Mouse (Mus musculus): ENCODE data around the gene V1rd19.
"Not testable (repeated sequence)": the region's sequence is repeated elsewhere in the genome, so short reads cannot be mapped to it uniquely, and the experiment has no call there.

Gene V1rd19

DNA sequence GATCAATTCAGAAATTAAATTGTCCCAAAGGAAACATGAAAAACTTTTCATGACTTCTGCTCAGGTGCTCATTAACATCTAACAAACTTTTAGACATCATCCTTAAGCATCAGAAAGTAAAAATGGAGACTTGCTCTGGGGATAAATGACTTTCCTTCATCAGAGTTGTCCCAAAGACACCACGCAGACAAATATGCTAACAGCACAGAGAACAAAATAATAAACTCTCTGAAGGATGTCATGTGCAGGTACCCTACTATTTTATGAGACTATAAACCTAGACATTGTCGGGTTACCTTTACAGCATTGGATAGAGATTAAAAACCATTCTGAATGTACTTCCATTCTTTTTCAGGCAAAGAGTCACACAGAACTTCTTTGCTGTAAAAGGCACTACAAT, at the start of gene V1rd19:
Gene V1rd19, plus strand, starts transcription at position 301 of the 400 bp plus-strand sequence.
- DNase-seq, result no peak

DNA sequence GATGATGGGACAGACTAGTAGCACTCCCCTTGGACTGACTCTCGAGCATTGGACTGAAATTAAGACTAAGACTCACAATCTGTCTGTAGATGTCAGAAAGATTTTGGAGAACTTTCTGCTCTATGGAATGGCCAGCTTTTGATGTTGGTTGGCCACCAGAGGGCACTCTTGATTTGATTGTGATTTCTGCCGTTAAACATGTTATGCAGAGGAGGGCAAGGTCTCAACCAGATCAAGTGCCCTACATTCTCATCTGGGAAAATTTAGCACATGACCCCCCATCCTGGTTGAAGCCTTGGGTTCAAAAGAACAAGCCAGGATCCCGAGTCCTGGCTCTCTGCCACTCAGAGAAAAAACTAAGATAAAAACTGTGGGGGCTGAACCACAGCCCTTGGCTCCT, 33.4 kb upstream of the V1rd19 start:
- not testable (repeated sequence) for DNase-seq

- DNase-seq, result not testable (repeated sequence)
Measured at GRCm38 (mm10) chr7:23974315-23974714, 27.2 kb upstream of the V1rd19 start, which contains the start of gene Vmn1r181. Vmn1r181 (plus strand) TSS chr7:23974615.

DNA sequence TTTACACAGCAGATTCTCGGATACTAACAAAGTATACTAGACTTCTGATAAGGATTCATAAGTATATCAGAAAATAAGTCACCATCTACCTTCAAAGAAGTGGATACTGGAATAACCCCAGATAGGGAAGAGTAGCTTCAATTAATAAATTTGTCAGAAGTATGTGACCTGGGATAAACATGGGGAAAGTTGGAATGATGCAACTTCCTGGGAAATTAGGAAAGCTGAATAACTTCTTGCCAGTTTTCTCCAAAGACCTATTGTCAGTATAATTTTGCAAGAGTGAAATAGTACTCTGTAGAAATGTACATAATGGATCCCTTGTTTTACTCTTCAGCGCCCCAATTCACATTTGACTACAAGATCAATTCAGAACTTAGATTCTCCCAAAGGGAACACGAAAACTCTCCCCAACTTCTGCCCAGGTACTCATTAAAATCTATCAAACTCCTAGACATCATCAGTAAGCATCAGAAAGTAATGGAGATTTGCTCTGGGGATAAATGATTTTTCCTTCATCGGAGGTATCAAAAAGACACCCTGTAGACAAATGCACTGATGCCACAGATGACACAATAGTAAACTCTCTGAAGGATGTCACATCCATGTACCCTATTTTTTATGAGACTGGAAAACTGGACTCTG, 51.3 kb downstream of the V1rd19 start, which contains the start of gene Vmn1r183:
Gene Vmn1r183, plus strand, starts transcription at position 595 of the 645 bp plus-strand sequence.
- DNase-seq, result no peak
